Mouse (Mus musculus): ENCODE data around the gene Pdia5. TPM values are rescaled to one million over a fixed set of nuclear protein-coding genes. Genes with fewer than 3 reads are reported as not detected.

Gene Pdia5
- total and polyA plus RNA-seq, 2 experiments from 2014 or later: 3.1 to 13.7 TPM

- no peaks in the 10 kb centered on the region for H3K4me1 ChIP-seq (ENCODE audit: control insufficient read depth, insufficient read depth)
- H3K4me2 ChIP-seq (ENCODE audit: low read depth, low read length): no peak overlapping the region
- ATAC-seq (ENCODE audit: insufficient read depth, low read depth): no peak
- no peak overlapping the region for H3K27ac ChIP-seq (ENCODE audit: low read depth)
- no peaks in the 10 kb centered on the region for H3K9me3 ChIP-seq (replicated peaks; ENCODE audit: control insufficient read depth, low read length)
- H3K4me3 ChIP-seq (ENCODE audit: low read depth, low read length): no peak overlapping the region
- no peak for DNase-seq (ENCODE audit: low spot score)
- H3K9ac ChIP-seq (replicated peaks; ENCODE audit: low read depth, low read length): no peak overlapping the region
- peaks cover 31% of the 10 kb centered on the region for H3K36me3 ChIP-seq (replicated peaks; ENCODE audit: control insufficient read depth, insufficient read depth, low read length)
- no peaks in the 10 kb centered on the region for H3K27me3 ChIP-seq (ENCODE audit: control insufficient read depth, insufficient read depth, low read length)
- TF ChIP-seq EP300 (IDR thresholded peaks at IDR 0.05; ENCODE audit: low read depth): no peak
- TF ChIP-seq CTCF (IDR thresholded peaks at IDR 0.05; ENCODE audit: low read depth): no peak
- 72% methylated on average over 5 of the region's 5 CpGs for WGBS
These were observed 85.8 kb downstream of the Pdia5 start for GRCm38 (mm10) chr16:35404864-35405263.

- no peak for DNase-seq (ENCODE audit: low spot score)
- TF ChIP-seq CTCF (IDR thresholded peaks at IDR 0.05; ENCODE audit: low read depth) (no peak), EP300 (IDR thresholded peaks at IDR 0.05; ENCODE audit: low read depth) (no peak)
- Histone ChIP-seq H3K36me3 (replicated peaks; ENCODE audit: control insufficient read depth, insufficient read depth, low read length) (peaks cover 30% of the 10 kb centered on the region), H3K4me2 (ENCODE audit: low read depth, low read length) (no peak overlapping the region), H3K27ac (ENCODE audit: low read depth) (no peak overlapping the region), H3K9ac (replicated peaks; ENCODE audit: low read depth, low read length) (no peak overlapping the region), H3K9me3 (replicated peaks; ENCODE audit: control insufficient read depth, low read length) (no peaks in the 10 kb centered on the region), H3K4me3 (ENCODE audit: low read depth, low read length) (no peak overlapping the region), H3K27me3 (ENCODE audit: control insufficient read depth, insufficient read depth, low read length) (no peaks in the 10 kb centered on the region), H3K4me1 (ENCODE audit: control insufficient read depth, insufficient read depth) (no peaks in the 10 kb centered on the region)
- 81% methylated on average over 8 of the region's 8 CpGs for WGBS
- ATAC-seq (ENCODE audit: insufficient read depth, low read depth): no peak
These were observed 86.8 kb downstream of the Pdia5 start for GRCm38 (mm10) chr16:35403891-35404290.

DNA sequence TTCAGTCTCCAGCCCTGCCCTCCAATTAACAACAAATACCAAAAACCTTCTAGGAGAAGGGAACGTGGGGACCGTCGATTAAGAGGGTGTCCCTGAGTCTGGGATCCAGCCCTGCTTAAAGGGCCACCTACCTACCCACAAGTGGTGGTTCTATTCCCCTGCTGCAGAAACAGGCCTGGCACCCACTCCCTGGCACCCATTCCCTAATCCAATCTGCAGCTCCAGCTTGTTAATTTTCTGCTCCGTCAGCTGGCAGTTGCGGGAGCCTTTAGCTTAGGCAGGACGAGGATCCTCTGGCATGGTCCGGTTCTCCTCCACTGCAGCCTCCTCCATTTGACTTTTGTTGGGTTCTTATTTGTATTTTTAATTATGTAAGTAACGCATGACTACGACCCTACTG, 87.3 kb downstream of the Pdia5 start:
- H3K4me3 ChIP-seq (ENCODE audit: low read depth, low read length): no peak overlapping the region
- peaks cover 31% of the 10 kb centered on the region for H3K36me3 ChIP-seq (replicated peaks; ENCODE audit: control insufficient read depth, insufficient read depth, low read length)
- H3K9me3 ChIP-seq (replicated peaks; ENCODE audit: control insufficient read depth, low read length): no peaks in the 10 kb centered on the region
- ATAC-seq (ENCODE audit: insufficient read depth, low read depth) (no peak), DNase-seq (ENCODE audit: low spot score) (no peak)
- H3K9ac ChIP-seq (replicated peaks; ENCODE audit: low read depth, low read length): no peak overlapping the region
- 92% methylated on average over 9 of the region's 9 CpGs for WGBS
- H3K27ac ChIP-seq (ENCODE audit: low read depth): no peak overlapping the region
- H3K4me2 ChIP-seq (ENCODE audit: low read depth, low read length): no peak overlapping the region
- no peaks in the 10 kb centered on the region for H3K4me1 ChIP-seq (ENCODE audit: control insufficient read depth, insufficient read depth)
- no peaks in the 10 kb centered on the region for H3K27me3 ChIP-seq (ENCODE audit: control insufficient read depth, insufficient read depth, low read length)
- TF ChIP-seq EP300 (IDR thresholded peaks at IDR 0.05; ENCODE audit: low read depth) (no peak), CTCF (IDR thresholded peaks at IDR 0.05; ENCODE audit: low read depth) (no peak)

DNA sequence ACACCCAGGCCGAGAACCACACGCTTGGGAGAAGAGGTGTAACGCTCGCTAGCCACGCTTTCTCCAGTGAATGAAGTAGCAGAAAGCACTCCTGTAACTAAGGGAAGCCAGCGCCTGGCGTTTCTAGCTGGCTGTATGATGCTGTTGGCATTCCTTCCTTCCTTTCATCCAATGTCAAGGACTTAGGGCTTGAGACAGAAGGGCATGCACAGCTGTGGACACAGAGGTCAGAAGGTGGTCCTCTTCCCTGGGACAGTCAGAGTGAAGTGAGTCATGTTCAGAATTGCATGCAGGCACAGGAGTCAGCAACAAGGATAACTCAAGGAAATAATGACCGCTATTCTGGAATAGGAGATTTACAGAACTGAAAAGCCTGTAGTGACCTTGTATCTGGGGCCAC, 97.9 kb downstream of the Pdia5 start:
- Histone ChIP-seq H3K27me3 (ENCODE audit: control insufficient read depth, insufficient read depth, low read length) (no peaks in the 10 kb centered on the region), H3K4me3 (ENCODE audit: low read depth, low read length) (no peak overlapping the region), H3K9ac (replicated peaks; ENCODE audit: low read depth, low read length) (no peak overlapping the region), H3K4me2 (ENCODE audit: low read depth, low read length) (no peak overlapping the region), H3K27ac (ENCODE audit: low read depth) (no peak overlapping the region), H3K4me1 (ENCODE audit: control insufficient read depth, insufficient read depth) (no peaks in the 10 kb centered on the region; the same call in 1 of the 2 replicates), H3K9me3 (replicated peaks; ENCODE audit: control insufficient read depth, low read length) (no peaks in the 10 kb centered on the region), H3K36me3 (replicated peaks; ENCODE audit: control insufficient read depth, insufficient read depth, low read length) (peaks cover 13% of the 10 kb centered on the region; the same call in 1 of the 2 replicates)
- DNase-seq (ENCODE audit: low spot score) (no peak), ATAC-seq (ENCODE audit: insufficient read depth, low read depth) (no peak)
- TF ChIP-seq EP300 (IDR thresholded peaks at IDR 0.05; ENCODE audit: low read depth): no peak
- TF ChIP-seq CTCF (IDR thresholded peaks at IDR 0.05; ENCODE audit: low read depth): no peak
- WGBS: 63% methylated on average over 8 of the region's 8 CpGs

DNA sequence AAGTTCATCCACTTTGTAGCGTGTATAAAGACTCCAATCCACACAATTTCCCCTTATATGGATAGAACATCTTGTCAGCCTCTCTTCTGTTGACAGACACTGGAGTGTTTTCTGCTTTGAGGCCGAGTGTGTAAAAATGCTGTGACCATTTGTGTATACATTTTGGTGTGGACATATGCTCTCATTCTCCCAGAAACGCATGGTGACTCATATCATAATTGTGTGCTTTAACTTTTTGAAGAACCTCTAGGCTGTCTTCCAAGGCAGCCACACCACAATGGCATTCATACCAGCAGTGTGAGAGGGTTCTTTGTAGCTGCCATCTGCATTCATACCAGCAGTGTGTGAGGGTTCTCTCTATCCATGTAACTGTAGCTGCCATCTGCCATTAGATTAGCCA, 105.0 kb downstream of the Pdia5 start:
- H3K4me1 ChIP-seq (ENCODE audit: control insufficient read depth, insufficient read depth): no peaks in the 10 kb centered on the region
- no peak overlapping the region for H3K4me2 ChIP-seq (ENCODE audit: low read depth, low read length)
- no peaks in the 10 kb centered on the region for H3K27me3 ChIP-seq (ENCODE audit: control insufficient read depth, insufficient read depth, low read length)
- no peak for TF ChIP-seq EP300 (IDR thresholded peaks at IDR 0.05; ENCODE audit: low read depth)
- no peak for TF ChIP-seq CTCF (IDR thresholded peaks at IDR 0.05; ENCODE audit: low read depth)
- no peak overlapping the region for H3K27ac ChIP-seq (ENCODE audit: low read depth)
- H3K9ac ChIP-seq (replicated peaks; ENCODE audit: low read depth, low read length): no peak overlapping the region
- 74% methylated on average over 3 of the region's 3 CpGs for WGBS
- no peak for ATAC-seq (ENCODE audit: insufficient read depth, low read depth)
- H3K36me3 ChIP-seq (replicated peaks; ENCODE audit: control insufficient read depth, insufficient read depth, low read length): no peaks in the 10 kb centered on the region
- no peak for DNase-seq (ENCODE audit: low spot score)
- H3K9me3 ChIP-seq (replicated peaks; ENCODE audit: control insufficient read depth, low read length): no peaks in the 10 kb centered on the region
- H3K4me3 ChIP-seq (ENCODE audit: low read depth, low read length): no peak overlapping the region

DNA sequence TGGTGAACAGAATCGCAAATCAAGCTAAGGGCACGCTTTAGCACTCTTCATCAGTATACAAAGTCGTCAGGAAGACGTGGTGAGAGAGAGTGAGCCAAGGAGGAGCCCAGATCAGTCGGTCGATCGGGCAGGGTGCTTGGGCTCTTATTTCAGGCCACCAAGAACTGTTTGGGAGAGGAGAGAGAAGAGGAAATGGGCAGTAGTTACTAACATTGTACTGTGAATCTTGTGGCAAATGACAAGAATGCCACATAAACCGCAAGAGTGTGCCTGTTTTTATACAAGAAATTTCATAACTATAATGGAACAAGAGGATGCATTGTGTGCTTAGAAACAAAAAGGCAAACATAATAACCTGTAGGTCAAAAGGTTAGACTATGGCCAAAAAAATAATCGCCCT, 110.6 kb downstream of the Pdia5 start:
- Histone ChIP-seq H3K4me2 (ENCODE audit: low read depth, low read length) (no peak overlapping the region), H3K27ac (ENCODE audit: low read depth) (no peak overlapping the region), H3K4me3 (ENCODE audit: low read depth, low read length) (no peak overlapping the region), H3K9me3 (replicated peaks; ENCODE audit: control insufficient read depth, low read length) (no peaks in the 10 kb centered on the region), H3K4me1 (ENCODE audit: control insufficient read depth, insufficient read depth) (no peaks in the 10 kb centered on the region), H3K36me3 (replicated peaks; ENCODE audit: control insufficient read depth, insufficient read depth, low read length) (no peaks in the 10 kb centered on the region), H3K27me3 (ENCODE audit: control insufficient read depth, insufficient read depth, low read length) (no peaks in the 10 kb centered on the region), H3K9ac (replicated peaks; ENCODE audit: low read depth, low read length) (no peak overlapping the region)
- DNase-seq (ENCODE audit: low spot score) (no peak), ATAC-seq (ENCODE audit: insufficient read depth, low read depth) (no peak)
- WGBS: 81% methylated on average over 9 of the region's 9 CpGs
- no peak for TF ChIP-seq EP300 (IDR thresholded peaks at IDR 0.05; ENCODE audit: low read depth)
- TF ChIP-seq CTCF (IDR thresholded peaks at IDR 0.05; ENCODE audit: low read depth): no peak

Data from heart, postnatal 0 days (tissue).